Mouse (Mus musculus) limb, embryonic 12.5 days (tissue): ENCODE data around the gene Tbc1d1. TPM values are rescaled to one million over a fixed set of nuclear protein-coding genes. Genes with fewer than 3 reads are reported as not detected.
A peak's percentile ranks its signal among the peaks of the same experiment; 100 is the strongest.

ENCODE experiments used
- ATAC-seq: fragments of 200-750 bp; cut with Nextera tagmentation; 2 replicates; pipeline ENCODE4 v1.8.0; 2017; ENCODE audit warnings: low read depth, moderate TSS enrichment; ENCODE audit not compliant: insufficient number of reproducible peaks, insufficient read depth, low FRiP score, low TSS enrichment
- H3K27ac ChIP-seq: fragments of 300-500 bp; sonication (generic); 2 replicates; pipeline ENCODE4 v1.5.1; 2016; ENCODE audit warnings: mild to moderate bottlenecking, moderate library complexity
- H3K27me3 ChIP-seq: fragments of 300-500 bp; sonication (generic); 2 replicates; pipeline ENCODE4 v1.6.1; 2016; ENCODE audit warnings: mild to moderate bottlenecking, moderate library complexity
- H3K36me3 ChIP-seq: fragments of 300-500 bp; sonication (generic); 2 replicates; pipeline ENCODE4 v1.6.1; 2016; ENCODE audit warnings: mild to moderate bottlenecking, moderate library complexity
- H3K4me1 ChIP-seq: fragments of 300-500 bp; sonication (generic); replicated peaks from 2 replicates; pipeline ENCODE4 v1.6.1; 2016
- H3K4me2 ChIP-seq: fragments of 300-500 bp; sonication (generic); 2 replicates; pipeline ENCODE4 v1.6.1; 2016; ENCODE audit warnings: mild to moderate bottlenecking, moderate library complexity
- H3K4me3 ChIP-seq: fragments of 300-500 bp; sonication (generic); replicated peaks from 2 replicates; pipeline ENCODE4 v1.5.1; 2016; ENCODE audit warnings: mild to moderate bottlenecking
- H3K9ac ChIP-seq: fragments of 300-500 bp; sonication (generic); replicated peaks from 2 replicates; pipeline ENCODE4 v1.6.1; 2016; ENCODE audit warnings: mild to moderate bottlenecking, moderate library complexity
- H3K9me3 ChIP-seq: fragments of 300-500 bp; sonication (generic); 2 replicates; pipeline ENCODE4 v1.6.1; 2016; ENCODE audit warnings: mild to moderate bottlenecking, moderate library complexity
- WGBS: fragments of 180-500 bp; shearing (Covaris S2); methylation state at CpG from one replicate; pipeline ENCODE4 v1.1.7; 2016; 5-methylcytosine and 5-hydroxymethylcytosine counted together
- polyA plus RNA-seq: library from polyadenylated mRNA; unstranded; fragments of >200 nt; fragmentation: Nextera tagmentation; extraction: Ambion mirVana; gene quantifications from 2 replicates; pipeline ENCODE4 v1.2.1, GENCODE M21; 2016

Tbc1d1 gene
- polyA plus RNA-seq, 1 experiment from 2014 or later, result 32.8 TPM

- H3K4me2 ChIP-seq, result no peak overlapping the region
- H3K4me3 ChIP-seq, result no peak overlapping the region
- H3K9ac ChIP-seq, result no peak overlapping the region
- no peaks in the 10 kb centered on the region for H3K4me1 ChIP-seq
- 82% methylated on average over 4 of the region's 4 CpGs for WGBS
- no peaks in the 10 kb centered on the region for H3K36me3 ChIP-seq
- H3K27ac ChIP-seq, result no peak overlapping the region
- no peak for ATAC-seq
- no peaks in the 10 kb centered on the region for H3K9me3 ChIP-seq
- H3K27me3 ChIP-seq, result no peaks in the 10 kb centered on the region
These were observed 54.7 kb downstream of the Tbc1d1 start for GRCm38 (mm10) chr5:64210817-64211216.

DNA sequence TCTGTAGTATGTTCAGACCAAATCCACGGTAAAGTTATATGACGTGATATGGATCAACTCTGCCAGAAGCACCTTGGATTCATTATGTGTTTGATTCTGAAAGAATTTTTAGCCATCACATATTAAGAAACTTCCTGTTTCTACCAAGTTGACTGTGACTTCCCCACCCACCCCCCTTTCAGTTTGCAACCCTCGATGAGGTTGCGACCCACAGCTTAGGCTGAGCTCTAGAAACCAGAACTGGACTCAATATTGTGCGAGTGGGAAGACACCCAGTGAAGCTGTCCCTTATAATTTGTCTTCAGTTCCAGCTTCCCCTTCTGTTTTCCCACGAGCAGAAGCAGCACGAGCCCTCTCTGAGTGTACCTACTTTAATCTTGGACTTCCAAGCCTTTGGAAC lies 55.2 kb downstream of the Tbc1d1 start:
- Histone ChIP-seq H3K36me3 (no peaks in the 10 kb centered on the region), H3K4me1 (no peaks in the 10 kb centered on the region), H3K27ac (no peak overlapping the region), H3K27me3 (no peaks in the 10 kb centered on the region), H3K4me3 (no peak overlapping the region), H3K9ac (no peak overlapping the region), H3K4me2 (no peak overlapping the region), H3K9me3 (no peaks in the 10 kb centered on the region)
- ATAC-seq, result no peak
- 87% methylated on average over 7 of the region's 7 CpGs for WGBS

DNA sequence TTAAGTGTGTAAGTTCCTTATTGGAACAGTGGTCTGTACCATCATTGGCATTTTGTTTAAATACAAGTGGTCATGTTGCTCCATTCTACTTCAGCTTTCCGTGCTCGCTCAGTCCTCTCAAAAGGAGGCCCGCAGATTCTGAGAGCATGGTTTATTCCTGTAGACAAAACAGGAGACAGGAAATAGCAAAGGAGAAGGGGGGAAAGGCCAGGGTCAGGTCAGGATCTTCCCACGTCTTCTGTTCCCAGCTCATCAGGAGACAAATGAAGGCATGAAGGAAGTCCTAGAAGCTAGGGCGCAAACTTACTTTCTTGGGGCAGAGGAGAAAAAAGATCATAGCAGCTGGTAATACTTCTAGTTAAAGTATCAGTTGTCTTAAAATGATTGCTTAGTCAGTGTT lies 56.1 kb downstream of the Tbc1d1 start:
- Histone ChIP-seq H3K27me3 (no peaks in the 10 kb centered on the region), H3K9me3 (no peaks in the 10 kb centered on the region), H3K36me3 (no peaks in the 10 kb centered on the region), H3K4me1 (0 out of 2 replicates have a peak, but pooled peaks cover 3% of the 10 kb centered on the region), H3K4me2 (no peak overlapping the region), H3K27ac (no peak overlapping the region), H3K9ac (no peak overlapping the region), H3K4me3 (no peak overlapping the region)
- no peak for ATAC-seq
- WGBS, result 74% methylated on average over 5 of the region's 5 CpGs

DNA sequence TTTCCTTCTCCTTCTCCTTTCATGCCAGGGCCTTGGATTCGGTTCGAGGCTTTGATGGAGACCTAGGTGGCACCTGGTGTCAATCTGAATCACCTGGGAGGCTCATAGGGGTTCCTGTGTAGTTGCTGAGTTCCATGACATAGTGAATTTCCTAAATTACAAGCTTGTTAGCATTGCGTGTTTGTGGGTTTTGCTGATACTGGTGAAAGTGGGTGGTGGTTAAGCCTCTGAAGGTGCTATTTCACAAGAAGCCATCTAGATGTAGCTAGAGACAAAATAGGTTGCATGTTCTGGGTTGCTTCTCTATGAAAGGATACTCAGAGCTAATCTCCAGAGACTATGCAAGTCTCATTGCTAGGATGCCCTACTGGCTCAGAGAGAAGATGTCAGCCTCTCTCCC lies 56.5 kb downstream of the Tbc1d1 start:
- Histone ChIP-seq H3K36me3 (no peaks in the 10 kb centered on the region), H3K27me3 (no peaks in the 10 kb centered on the region), H3K4me1 (0 out of 2 replicates have a peak, but pooled peaks cover 7% of the 10 kb centered on the region), H3K9ac (no peak overlapping the region), H3K4me2 (no peak overlapping the region), H3K4me3 (no peak overlapping the region), H3K27ac (no peak overlapping the region), H3K9me3 (no peaks in the 10 kb centered on the region)
- 80% methylated on average over 3 of the region's 3 CpGs for WGBS
- ATAC-seq, result no peak

DNA sequence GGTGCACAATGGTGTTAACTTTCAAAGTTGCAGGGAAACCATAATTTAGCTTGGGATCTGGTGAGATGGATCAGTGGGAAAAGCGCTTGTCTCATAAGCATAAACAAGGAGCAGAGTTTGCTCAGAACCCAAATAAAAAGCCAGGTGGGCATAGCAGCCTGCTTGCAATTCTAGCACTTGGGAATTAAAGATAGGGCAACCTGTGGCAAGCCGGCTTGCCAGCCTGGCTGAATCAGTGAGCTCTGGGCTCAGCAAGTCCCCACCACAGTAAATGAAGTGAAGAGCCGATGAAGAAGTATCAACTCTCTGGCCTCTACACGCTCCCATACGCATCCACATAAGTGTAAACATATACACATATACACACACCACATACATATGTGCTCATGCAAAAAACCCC lies 59.7 kb downstream of the Tbc1d1 start:
- ATAC-seq, result no peak
- H3K4me3 ChIP-seq, result no peak overlapping the region
- H3K9ac ChIP-seq, result no peak overlapping the region
- WGBS, result 86% methylated on average over 5 of the region's 5 CpGs
- no peak overlapping the region for H3K27ac ChIP-seq
- H3K4me2 ChIP-seq, result no peak overlapping the region
- H3K36me3 ChIP-seq, result no peaks in the 10 kb centered on the region
- H3K9me3 ChIP-seq, result no peaks in the 10 kb centered on the region
- H3K4me1 ChIP-seq, result peaks cover 29% of the 10 kb centered on the region
- no peaks in the 10 kb centered on the region for H3K27me3 ChIP-seq

- no peaks in the 10 kb centered on the region for H3K36me3 ChIP-seq
- H3K9me3 ChIP-seq, result no peaks in the 10 kb centered on the region
- WGBS, result 88% methylated on average over 4 of the region's 4 CpGs
- ATAC-seq, result no peak
- H3K27me3 ChIP-seq, result no peaks in the 10 kb centered on the region
- no peak overlapping the region for H3K27ac ChIP-seq
- no peak overlapping the region for H3K4me2 ChIP-seq
- peaks cover 29% of the 10 kb centered on the region for H3K4me1 ChIP-seq
- no peak overlapping the region for H3K9ac ChIP-seq
- no peak overlapping the region for H3K4me3 ChIP-seq
These were observed 60.2 kb downstream of the Tbc1d1 start for GRCm38 (mm10) chr5:64216326-64216725.

DNA sequence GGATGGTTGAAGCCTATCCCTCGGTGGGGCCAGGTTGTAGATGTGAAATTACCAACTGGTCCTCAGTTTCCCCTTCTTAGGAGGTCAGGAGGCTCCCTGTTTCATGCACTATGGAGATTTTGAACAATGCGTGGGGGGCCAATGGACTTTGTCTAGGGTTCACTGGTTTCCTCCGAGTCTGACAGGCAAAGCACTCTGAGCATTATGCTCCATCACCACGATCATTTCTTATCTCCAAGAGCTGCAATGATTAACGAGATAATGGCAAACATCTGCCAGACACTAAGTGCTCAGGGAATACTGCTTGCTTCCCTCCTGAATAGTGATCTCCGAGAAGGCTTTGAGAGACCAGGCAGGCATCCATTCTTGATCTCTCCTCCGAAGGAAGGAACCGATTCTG lies 61.2 kb downstream of the Tbc1d1 start:
- 0 out of 2 replicates have a peak, but pooled peaks cover 3% of the 10 kb centered on the region for H3K9me3 ChIP-seq
- H3K4me1 ChIP-seq, result peaks cover 29% of the 10 kb centered on the region
- no peaks in the 10 kb centered on the region for H3K27me3 ChIP-seq
- no peak overlapping the region for H3K4me3 ChIP-seq
- ATAC-seq, result no peak
- no peak overlapping the region for H3K27ac ChIP-seq
- 66% methylated on average over 8 of the region's 8 CpGs for WGBS
- no peaks in the 10 kb centered on the region for H3K36me3 ChIP-seq
- H3K9ac ChIP-seq, result no peak overlapping the region
- no peak overlapping the region for H3K4me2 ChIP-seq

DNA sequence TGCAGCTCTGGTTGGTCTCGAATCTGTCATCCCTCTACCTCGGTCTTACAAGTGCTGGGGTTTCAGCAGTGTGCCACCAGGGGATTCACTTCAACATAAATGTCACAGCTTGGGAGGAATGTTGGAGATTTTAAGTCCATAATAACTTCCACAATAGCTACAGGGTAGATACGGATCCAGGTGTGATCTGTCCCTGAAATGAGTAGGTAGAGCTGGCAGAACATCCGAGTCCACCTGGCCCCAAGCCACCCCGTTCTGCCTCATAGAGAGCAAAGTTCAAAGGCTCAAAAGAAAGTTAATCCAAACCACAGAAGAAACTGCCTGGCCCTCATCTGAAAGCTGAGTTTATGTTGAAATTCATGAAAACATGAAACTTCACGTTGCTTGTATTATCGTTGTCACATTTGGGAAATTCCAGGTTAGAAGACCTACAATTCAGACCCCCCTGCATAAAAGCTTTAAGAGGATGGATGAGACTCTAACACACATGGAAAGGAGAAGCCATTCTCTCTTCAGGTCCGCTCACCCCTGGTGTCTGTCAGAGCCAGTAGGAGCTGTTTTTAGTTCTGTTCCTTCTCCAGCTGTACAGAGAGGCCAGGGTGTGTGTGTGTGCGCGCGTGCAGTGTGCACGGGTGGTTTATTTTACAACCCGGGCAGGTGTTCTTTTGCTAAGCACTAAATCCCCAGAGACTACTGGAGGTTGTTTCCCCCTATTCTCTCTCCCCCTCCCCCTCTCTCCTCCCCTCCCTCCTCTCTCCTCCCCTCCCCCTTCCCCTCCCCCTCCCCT lies 61.9 kb downstream of the Tbc1d1 start:
- 0 out of 2 replicates have a peak, but pooled peaks cover 3% of the 10 kb centered on the region for H3K9me3 ChIP-seq
- H3K4me1 ChIP-seq, result peaks cover 29% of the 10 kb centered on the region
- H3K9ac ChIP-seq, result no peak overlapping the region
- no peak overlapping the region for H3K27ac ChIP-seq
- H3K36me3 ChIP-seq, result no peaks in the 10 kb centered on the region
- no peaks in the 10 kb centered on the region for H3K27me3 ChIP-seq
- no peak overlapping the region for H3K4me3 ChIP-seq
- no peak overlapping the region for H3K4me2 ChIP-seq
- WGBS, result 58% methylated on average over 13 of the region's 13 CpGs
- peak; percentile 48; the same call in 1 of the 2 replicates for ATAC-seq

DNA sequence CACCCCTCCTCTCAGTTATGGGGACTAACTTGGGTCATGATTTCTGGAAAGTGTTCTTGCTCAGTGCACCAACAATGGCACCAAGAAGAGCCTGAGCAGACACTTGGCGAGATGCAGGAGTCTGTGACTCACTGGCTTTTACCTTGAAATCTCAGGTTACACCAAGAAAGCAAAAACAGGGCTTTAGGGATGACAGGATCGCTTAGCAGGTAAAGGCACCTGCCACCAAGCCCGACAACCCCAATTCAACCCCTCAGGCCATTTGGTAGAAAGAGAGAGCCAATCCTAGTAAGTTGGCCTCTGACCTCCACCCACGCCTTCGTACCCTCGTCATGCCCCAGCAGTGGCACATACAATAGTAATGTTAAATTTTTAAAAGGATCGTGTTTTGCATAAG lies 62.5 kb downstream of the Tbc1d1 start:
- no peak overlapping the region for H3K4me2 ChIP-seq
- no peak for ATAC-seq
- no peaks in the 10 kb centered on the region for H3K36me3 ChIP-seq
- H3K27ac ChIP-seq, result no peak overlapping the region
- H3K4me3 ChIP-seq, result no peak overlapping the region
- no peak overlapping the region for H3K9ac ChIP-seq
- H3K27me3 ChIP-seq, result no peaks in the 10 kb centered on the region
- peaks cover 29% of the 10 kb centered on the region for H3K4me1 ChIP-seq
- 66% methylated on average over 7 of the region's 7 CpGs for WGBS
- 0 out of 2 replicates have a peak, but pooled peaks cover 3% of the 10 kb centered on the region for H3K9me3 ChIP-seq

GRCm38 (mm10) chr5:64220776-64221175 lies 64.7 kb downstream of the Tbc1d1 start:
- 0 out of 2 replicates have a peak overlapping the region, but pooled peaks have one; percentile 47 for H3K27ac ChIP-seq
- no peak overlapping the region for H3K4me3 ChIP-seq
- no peak for ATAC-seq
- 96% methylated on average over 4 of the region's 4 CpGs for WGBS
- H3K9me3 ChIP-seq, result 0 out of 2 replicates have a peak, but pooled peaks cover 3% of the 10 kb centered on the region
- H3K9ac ChIP-seq, result no peak overlapping the region
- peaks cover 29% of the 10 kb centered on the region for H3K4me1 ChIP-seq
- no peak overlapping the region for H3K4me2 ChIP-seq
- no peaks in the 10 kb centered on the region for H3K27me3 ChIP-seq
- no peaks in the 10 kb centered on the region for H3K36me3 ChIP-seq

DNA sequence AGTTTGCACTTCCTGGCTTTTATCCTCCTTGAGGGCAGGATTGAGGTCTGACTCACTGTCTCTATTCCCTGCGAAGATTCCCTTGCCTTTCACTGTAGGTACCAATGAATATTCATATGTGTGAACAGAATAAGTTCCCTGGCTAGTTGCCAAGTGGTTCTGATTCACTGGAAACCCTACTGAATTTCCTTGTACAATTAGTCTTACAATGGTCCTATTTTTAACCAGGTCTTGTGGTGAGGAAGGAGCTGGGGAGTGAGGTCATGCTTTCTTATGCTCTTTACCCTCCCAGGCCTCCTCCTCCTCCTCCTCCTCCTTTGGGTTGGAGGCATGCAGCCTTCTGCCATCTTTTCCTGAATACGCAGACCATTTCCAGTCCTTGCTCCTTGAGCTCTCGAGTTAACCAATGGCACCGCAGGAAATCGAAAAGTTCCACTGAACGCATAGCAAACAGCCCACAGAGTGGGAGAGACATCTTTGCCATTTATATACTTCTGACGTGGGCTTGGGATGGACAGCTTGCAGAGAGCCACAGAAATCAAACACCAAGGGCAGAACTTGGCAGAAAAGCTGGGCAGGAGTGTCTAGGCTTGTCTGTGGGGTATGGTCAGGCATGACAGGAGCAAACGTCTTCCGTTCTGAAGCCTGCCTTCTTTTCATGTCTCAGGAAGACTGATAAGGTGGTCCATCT lies 68.8 kb downstream of the Tbc1d1 start:
- Histone ChIP-seq H3K27ac (0 out of 2 replicates have a peak overlapping the region, but pooled peaks have one; percentile 31), H3K36me3 (no peaks in the 10 kb centered on the region), H3K9ac (no peak overlapping the region), H3K4me3 (no peak overlapping the region), H3K4me1 (peaks cover 12% of the 10 kb centered on the region; the same call in 1 of the 2 replicates), H3K4me2 (no peak overlapping the region), H3K27me3 (no peaks in the 10 kb centered on the region), H3K9me3 (0 out of 2 replicates have a peak, but pooled peaks cover 3% of the 10 kb centered on the region)
- ATAC-seq, result no peak
- WGBS, result 83% methylated on average over 9 of the region's 9 CpGs
